In genomic region chr5:138170936-138171561, GRCm38 (mm10) we compare ENCODE assay signal across 8 mouse cellular contexts. TPM values are rescaled to one million over a fixed set of nuclear protein-coding genes. Genes with fewer than 3 reads are reported as not detected.
DNase-seq lines count a peak whose midpoint lies in the region; ATAC-seq and TF ChIP-seq lines count a peak whose summit lies in the region.

No protein-coding gene starts in this region.

- H3K27ac ChIP-seq in hindbrain, embryonic 10.5 days, result peak overlapping the region; percentile 97
- H3K27ac ChIP-seq in lung, postnatal 0 days (ENCODE audit: low read length), result peak overlapping the region; percentile 92

- H3K4me3 ChIP-seq in hindbrain, embryonic 10.5 days, result peak overlapping the region; percentile 86
- peak overlapping the region; percentile 68 for H3K4me3 ChIP-seq in lung, postnatal 0 days (ENCODE audit: low read depth, low read length)

- H3K36me3 ChIP-seq in hindbrain, embryonic 10.5 days, result peaks cover 70% of the 10 kb centered on the region
- peaks cover 33% of the 10 kb centered on the region; the same call in 1 of the 2 replicates for H3K36me3 ChIP-seq in lung, postnatal 0 days (ENCODE audit: insufficient read depth, low read length)

- DNase-seq in MEL-GATA-1-ER (ENCODE audit: extremely low read depth, low read depth), result peak; percentile 85
- peak; percentile 97 for DNase-seq in cerebellum, adult 8-10 months
- DNase-seq in forelimb bud, embryonic 11.5 days (ENCODE audit: low read depth, low spot score), result peak; percentile 97
- peak; percentile 97 for DNase-seq in hindbrain, embryonic 10.5 days (ENCODE audit: low spot score)
- DNase-seq in layer of hippocampus, adult 9-11 months, result peak; percentile 95
- DNase-seq in lung, postnatal 0 days (ENCODE audit: low spot score), result peak; percentile 98
- DNase-seq in ovary, postnatal 14 days (ENCODE audit: low spot score), result peak; percentile 95
- peak; percentile 93 for DNase-seq in thymus, postnatal 14 days

- WGBS in hindbrain, embryonic 10.5 days, result under 1% methylated on average over 47 of the region's 47 CpGs
- WGBS in lung, postnatal 0 days, result under 1% methylated on average over 46 of the region's 47 CpGs

- peaks cover 34% of the 10 kb centered on the region for H3K4me1 ChIP-seq in hindbrain, embryonic 10.5 days (replicated peaks)
- peaks cover 13% of the 10 kb centered on the region; the same call in 1 of the 2 replicates for H3K4me1 ChIP-seq in lung, postnatal 0 days (ENCODE audit: insufficient read depth, low read depth, low read length)

- TF ChIP-seq CTCF in lung, postnatal 0 days (IDR thresholded peaks at IDR 0.05), result peak; percentile 48

- H3K9ac ChIP-seq in lung, postnatal 0 days (replicated peaks; ENCODE audit: low read depth), result peak overlapping the region; percentile 46; the same call in 1 of the 2 replicates

- peak; percentile 57 for TF ChIP-seq EP300 in lung, postnatal 0 days (IDR thresholded peaks at IDR 0.05)

- H3K27me3 ChIP-seq in hindbrain, embryonic 10.5 days (ENCODE audit: insufficient read depth, poor library complexity, severe bottlenecking), result no peaks in the 10 kb centered on the region
- H3K27me3 ChIP-seq in lung, postnatal 0 days (replicated peaks; ENCODE audit: insufficient read depth, low read length), result no peaks in the 10 kb centered on the region

- peak overlapping the region; percentile 100 for H3K4me2 ChIP-seq in lung, postnatal 0 days (replicated peaks; ENCODE audit: low read depth, low read length)

- ATAC-seq in lung, postnatal 0 days, result peak; percentile 86

- no peaks in the 10 kb centered on the region for H3K9me3 ChIP-seq in hindbrain, embryonic 10.5 days
- no peaks in the 10 kb centered on the region for H3K9me3 ChIP-seq in lung, postnatal 0 days (ENCODE audit: low read length)

RNA-seq across cellular contexts. Expression of gene Ap4m1, which starts 0.8 kb away (rescaled TPM):
- 26.2 and 29.7 TPM in 2 replicates for polyA plus RNA-seq in hindbrain, embryonic 10.5 days (2016; fragmentation: Nextera tagmentation; extraction: Ambion mirVana)
- polyA plus RNA-seq in lung, postnatal 0 days (2015; fragmentation: Nextera tagmentation; extraction: Ambion mirVana), result 10.9 and 11.1 TPM in 2 replicates

RNA-seq across cellular contexts. Expression of gene Mcm7, which starts 1.2 kb away (rescaled TPM):
- polyA plus RNA-seq in hindbrain, embryonic 10.5 days (2016; fragmentation: Nextera tagmentation; extraction: Ambion mirVana), result 324 and 361 TPM in 2 replicates
- 36.2 and 37.5 TPM in 2 replicates for polyA plus RNA-seq in lung, postnatal 0 days (2015; fragmentation: Nextera tagmentation; extraction: Ambion mirVana)

RNA-seq across cellular contexts. Expression of gene Cops6, which starts 10.2 kb away (rescaled TPM):
- polyA plus RNA-seq in hindbrain, embryonic 10.5 days (2016; fragmentation: Nextera tagmentation; extraction: Ambion mirVana), result 354 and 372 TPM in 2 replicates
- polyA plus RNA-seq in lung, postnatal 0 days (2015; fragmentation: Nextera tagmentation; extraction: Ambion mirVana), result 173 TPM in 2 replicates

RNA-seq across cellular contexts. Expression of gene Zfp113, which starts 15.5 kb away (rescaled TPM):
- 38.9 and 42.4 TPM in 2 replicates for polyA plus RNA-seq in hindbrain, embryonic 10.5 days (2016; fragmentation: Nextera tagmentation; extraction: Ambion mirVana)
- 11.4 and 12.3 TPM in 2 replicates for polyA plus RNA-seq in lung, postnatal 0 days (2015; fragmentation: Nextera tagmentation; extraction: Ambion mirVana)

RNA-seq across cellular contexts. Expression of gene Taf6, which starts 16.2 kb away (rescaled TPM):
- 128 and 136 TPM in 2 replicates for polyA plus RNA-seq in hindbrain, embryonic 10.5 days (2016; fragmentation: Nextera tagmentation; extraction: Ambion mirVana)
- 37.5 and 41.1 TPM in 2 replicates for polyA plus RNA-seq in lung, postnatal 0 days (2015; fragmentation: Nextera tagmentation; extraction: Ambion mirVana)

Comparison
In these comparisons a context has a peak if more than half of its experiments do, and no peak if none do; other contexts are left out.
1. Peak in every context shown above with its lines: DNase-seq, ATAC-seq, H3K4me3 ChIP-seq and H3K27ac ChIP-seq.